ENCODE assay signal across 8 mouse cellular contexts in genomic region chr11:41090391-41090900, GRCm38 (mm10).
DNase-seq lines count a peak whose midpoint lies in the region.

No protein-coding gene starts in this region.

- peak; percentile 3 for DNase-seq in T-cell, adult 2 months (ENCODE audit: low spot score)
- peak; percentile 7 to 8 for DNase-seq in cerebellum, postnatal 10 days
- DNase-seq in heart, adult 11 months = peak; percentile 92
- DNase-seq in kidney, adult 11 months = peak; percentile 4
- peak; percentile 17 for DNase-seq in layer of hippocampus, adult 9-10 months (ENCODE audit: low spot score)
- DNase-seq in lung, postnatal 10 days = peak; percentile 7
- DNase-seq in right cerebral cortex, adult 2 months (ENCODE audit: low spot score in 2 of 2) = peak; percentile 4 to 17
- peak; percentile 10 for DNase-seq in thymus, postnatal 14 days

Comparison
In these comparisons a context has a peak if more than half of its experiments do, and no peak if none do; other contexts are left out.
1. Peak in every context shown above with its lines: DNase-seq.
2. DNase-seq: peak in every context shown above with its lines; median percentile 92 in heart, adult 11 months; 17 in layer of hippocampus, adult 9-10 months; 10 in right cerebral cortex, adult 2 months; 10 in thymus, postnatal 14 days; 8 in cerebellum, postnatal 10 days; 7 in lung, postnatal 10 days; 4 in kidney, adult 11 months; 3 in T-cell, adult 2 months.